Mouse (Mus musculus): ENCODE measurements around the gene Lsp1.

The Lsp1 gene

GRCm38 (mm10) chr7:142444171-142444570 lies 16.4 kb upstream of the Lsp1 start:
- no peak for DNase-seq (ENCODE audit: low spot score)

GRCm38 (mm10) chr7:142445324-142445723 lies 15.3 kb upstream of the Lsp1 start:
- no peak for DNase-seq (ENCODE audit: low spot score)

- no peak for DNase-seq (ENCODE audit: low spot score)
Measured at GRCm38 (mm10) chr7:142446264-142446663, 14.3 kb upstream of the Lsp1 start.

GRCm38 (mm10) chr7:142449038-142449617 lies 11.5 kb upstream of the Lsp1 start:
- DNase-seq (ENCODE audit: low spot score), result no peak

GRCm38 (mm10) chr7:142454706-142455105 lies 5.9 kb upstream of the Lsp1 start:
- no peak for DNase-seq (ENCODE audit: low spot score)

GRCm38 (mm10) chr7:142455251-142455650 lies 5.4 kb upstream of the Lsp1 start:
- no peak for DNase-seq (ENCODE audit: low spot score)

- DNase-seq (ENCODE audit: low spot score), result no peak
Measured at GRCm38 (mm10) chr7:142456806-142457205, 3.8 kb upstream of the Lsp1 start.

- DNase-seq (ENCODE audit: low spot score), result no peak
Measured at GRCm38 (mm10) chr7:142457227-142457811, 3.3 kb upstream of the Lsp1 start.

GRCm38 (mm10) chr7:142458026-142458425 lies 2.6 kb upstream of the Lsp1 start:
- DNase-seq (ENCODE audit: low spot score), result no peak

GRCm38 (mm10) chr7:142458676-142459298 lies 1.8 kb upstream of the Lsp1 start:
- no peak for DNase-seq (ENCODE audit: low spot score)

GRCm38 (mm10) chr7:142459299-142459691 lies 1.3 kb upstream of the Lsp1 start:
- DNase-seq (ENCODE audit: low spot score), result no peak

- DNase-seq (ENCODE audit: low spot score), result no peak
Measured at GRCm38 (mm10) chr7:142461446-142461845, 837 bp downstream of the Lsp1 start.

- DNase-seq (ENCODE audit: low spot score), result no peak
Measured at GRCm38 (mm10) chr7:142462190-142462589, 1.6 kb downstream of the Lsp1 start.

GRCm38 (mm10) chr7:142462594-142463078 lies 2.0 kb downstream of the Lsp1 start:
- no peak for DNase-seq (ENCODE audit: low spot score)

GRCm38 (mm10) chr7:142470171-142470691 lies 9.6 kb downstream of the Lsp1 start:
- DNase-seq (ENCODE audit: low spot score), result no peak

GRCm38 (mm10) chr7:142470808-142471413 lies 10.3 kb downstream of the Lsp1 start:
- DNase-seq (ENCODE audit: low spot score), result peak; percentile 75

GRCm38 (mm10) chr7:142471414-142471861 lies 10.8 kb downstream of the Lsp1 start:
- no peak for DNase-seq (ENCODE audit: low spot score)

- no peak for DNase-seq (ENCODE audit: low spot score)
Measured at GRCm38 (mm10) chr7:142471884-142472570, 11.4 kb downstream of the Lsp1 start.

- no peak for DNase-seq (ENCODE audit: low spot score)
Measured at GRCm38 (mm10) chr7:142472936-142473335, 12.3 kb downstream of the Lsp1 start.

GRCm38 (mm10) chr7:142473476-142473875 lies 12.9 kb downstream of the Lsp1 start:
- no peak for DNase-seq (ENCODE audit: low spot score)

GRCm38 (mm10) chr7:142474799-142475198 lies 14.2 kb downstream of the Lsp1 start:
- DNase-seq (ENCODE audit: low spot score), result peak; percentile 70

- DNase-seq (ENCODE audit: low spot score), result no peak
Measured at GRCm38 (mm10) chr7:142475641-142476040, 15.0 kb downstream of the Lsp1 start.

Measured in urinary bladder, postnatal 14 days (tissue).